Mouse (Mus musculus) hindbrain, embryonic 11.5 days (tissue): ENCODE results near the gene Ipo11. TPM values are rescaled to one million over a fixed set of nuclear protein-coding genes. Genes with fewer than 3 reads are reported as not detected.
A peak's percentile ranks its signal among the peaks of the same experiment; 100 is the strongest.

Experiments used
- ATAC-seq: fragments of 200-750 bp; cut with Nextera tagmentation; 2 replicates; pipeline ENCODE4 v1.8.0; 2017; ENCODE audit warnings: mild to moderate bottlenecking, moderate TSS enrichment, moderate library complexity; ENCODE audit not compliant: low FRiP score
- DNase-seq: peaks from one replicate; pipeline ENCODE4 v3.0.0-alpha.2; 2015; ENCODE audit warnings: low spot score
- H3K27ac ChIP-seq: fragments of 300-500 bp; sonication (generic); 2 replicates; pipeline ENCODE4 v1.5.1; 2014; ENCODE audit warnings: mild to moderate bottlenecking, low read depth, low read length
- H3K27me3 ChIP-seq: fragments of 300-500 bp; sonication (generic); 2 replicates; pipeline ENCODE4 v1.6.1; 2014; ENCODE audit warnings: mild to moderate bottlenecking, low read length, moderate library complexity, mixed read lengths; ENCODE audit not compliant: control insufficient read depth, insufficient read depth
- H3K36me3 ChIP-seq: fragments of 300-500 bp; sonication (generic); 2 replicates; pipeline ENCODE4 v1.6.1; 2014; ENCODE audit warnings: mild to moderate bottlenecking, low read length, moderate library complexity, mixed read lengths; ENCODE audit not compliant: control insufficient read depth, insufficient read depth
- H3K4me1 ChIP-seq: fragments of 300-500 bp; sonication (generic); replicated peaks from 2 replicates; pipeline ENCODE4 v1.6.1; 2014; ENCODE audit warnings: low read length, mixed read lengths; ENCODE audit not compliant: control insufficient read depth, insufficient read depth
- H3K4me2 ChIP-seq: fragments of 300-500 bp; sonication (generic); replicated peaks from 2 replicates; pipeline ENCODE4 v1.6.1; 2014; ENCODE audit warnings: mild to moderate bottlenecking, low read depth, low read length
- H3K4me3 ChIP-seq: fragments of 300-500 bp; sonication (generic); 2 replicates; pipeline ENCODE4 v1.5.1; 2014; ENCODE audit warnings: low read depth, low read length
- H3K9ac ChIP-seq: fragments of 300-500 bp; sonication (generic); 2 replicates; pipeline ENCODE4 v1.6.1; 2014; ENCODE audit warnings: low read depth, low read length
- H3K9me3 ChIP-seq: fragments of 300-500 bp; sonication (generic); 2 replicates; pipeline ENCODE4 v1.6.1; 2016; ENCODE audit warnings: low read length; ENCODE audit not compliant: control insufficient read depth
- WGBS: fragments of 180-500 bp; shearing (Covaris S2); extraction: QIAGEN DNeasy Blood & Tissue Kit; methylation state at CpG from one replicate; pipeline ENCODE4 v1.1.7; 2014; 5-methylcytosine and 5-hydroxymethylcytosine counted together
- polyA plus RNA-seq: library from polyadenylated mRNA; unstranded; fragments of >200 nt; fragmentation: Nextera tagmentation; extraction: Ambion mirVana; gene quantifications from 2 replicates; pipeline ENCODE4 v1.2.1, GENCODE M21; 2014

The Ipo11 gene
- polyA plus RNA-seq, 1 experiment from 2014 or later, result 69.5 TPM

GRCm38 (mm10) chr13:106836527-106836879 is 100.3 kb downstream of the Ipo11 start:
- WGBS, result 95% methylated on average over 5 of the region's 5 CpGs
- H3K4me1 ChIP-seq, result no peaks in the 10 kb centered on the region
- ATAC-seq (no peak), DNase-seq (no peak)
- H3K9ac ChIP-seq, result no peak overlapping the region
- H3K36me3 ChIP-seq, result no peaks in the 10 kb centered on the region
- no peak overlapping the region for H3K4me2 ChIP-seq
- no peaks in the 10 kb centered on the region for H3K9me3 ChIP-seq
- no peak overlapping the region for H3K27ac ChIP-seq
- H3K4me3 ChIP-seq, result no peak overlapping the region
- no peaks in the 10 kb centered on the region for H3K27me3 ChIP-seq

- no peaks in the 10 kb centered on the region for H3K36me3 ChIP-seq
- H3K9ac ChIP-seq, result no peak overlapping the region
- H3K4me3 ChIP-seq, result no peak overlapping the region
- no peaks in the 10 kb centered on the region for H3K9me3 ChIP-seq
- no peaks in the 10 kb centered on the region for H3K27me3 ChIP-seq
- no peaks in the 10 kb centered on the region for H3K4me1 ChIP-seq
- ATAC-seq (no peak), DNase-seq (peak; percentile 15)
- H3K4me2 ChIP-seq, result no peak overlapping the region
- H3K27ac ChIP-seq, result no peak overlapping the region
- 82% methylated on average over 15 of the region's 15 CpGs for WGBS
These were observed 100.8 kb downstream of the Ipo11 start for GRCm38 (mm10) chr13:106835844-106836526.

GRCm38 (mm10) chr13:106830029-106830428 is 106.7 kb downstream of the Ipo11 start:
- Histone ChIP-seq H3K4me2 (no peak overlapping the region), H3K4me3 (no peak overlapping the region), H3K9me3 (no peaks in the 10 kb centered on the region), H3K9ac (no peak overlapping the region), H3K4me1 (no peaks in the 10 kb centered on the region), H3K36me3 (no peaks in the 10 kb centered on the region), H3K27ac (no peak overlapping the region), H3K27me3 (no peaks in the 10 kb centered on the region)
- ATAC-seq (no peak), DNase-seq (no peak)
- 62% methylated on average over 6 of the region's 6 CpGs for WGBS

GRCm38 (mm10) chr13:106829327-106829997 is 107.3 kb downstream of the Ipo11 start:
- no peak for ATAC-seq
- Histone ChIP-seq H3K36me3 (no peaks in the 10 kb centered on the region), H3K4me2 (no peak overlapping the region), H3K27ac (no peak overlapping the region), H3K27me3 (no peaks in the 10 kb centered on the region), H3K9ac (no peak overlapping the region), H3K4me1 (no peaks in the 10 kb centered on the region), H3K9me3 (no peaks in the 10 kb centered on the region), H3K4me3 (no peak overlapping the region)
- no peak for DNase-seq
- WGBS, result 70% methylated on average over 12 of the region's 12 CpGs

- DNase-seq, result no peak
- Histone ChIP-seq H3K4me3 (no peak overlapping the region), H3K9ac (no peak overlapping the region), H3K27ac (no peak overlapping the region), H3K4me2 (no peak overlapping the region), H3K36me3 (no peaks in the 10 kb centered on the region), H3K9me3 (no peaks in the 10 kb centered on the region), H3K27me3 (no peaks in the 10 kb centered on the region), H3K4me1 (no peaks in the 10 kb centered on the region)
- WGBS, result 85% methylated on average over 5 of the region's 5 CpGs
- ATAC-seq, result no peak
These were observed 111.1 kb downstream of the Ipo11 start for GRCm38 (mm10) chr13:106825618-106826017.

- no peak overlapping the region for H3K4me3 ChIP-seq
- no peak for DNase-seq
- no peaks in the 10 kb centered on the region for H3K36me3 ChIP-seq
- no peak overlapping the region for H3K4me2 ChIP-seq
- 97% methylated on average over 2 of the region's 2 CpGs for WGBS
- no peak for ATAC-seq
- H3K27ac ChIP-seq, result no peak overlapping the region
- H3K9ac ChIP-seq, result no peak overlapping the region
- H3K27me3 ChIP-seq, result no peaks in the 10 kb centered on the region
- no peaks in the 10 kb centered on the region for H3K4me1 ChIP-seq
- no peaks in the 10 kb centered on the region for H3K9me3 ChIP-seq
These were observed 112.9 kb downstream of the Ipo11 start for GRCm38 (mm10) chr13:106823875-106824191.

GRCm38 (mm10) chr13:106823121-106823874 is 113.5 kb downstream of the Ipo11 start:
- Histone ChIP-seq H3K36me3 (no peaks in the 10 kb centered on the region), H3K27me3 (no peaks in the 10 kb centered on the region), H3K4me1 (no peaks in the 10 kb centered on the region), H3K4me2 (no peak overlapping the region), H3K27ac (no peak overlapping the region), H3K9ac (no peak overlapping the region), H3K4me3 (no peak overlapping the region), H3K9me3 (no peaks in the 10 kb centered on the region)
- DNase-seq, result no peak
- WGBS, result 94% methylated on average over 12 of the region's 12 CpGs
- ATAC-seq, result no peak

- Histone ChIP-seq H3K9me3 (no peaks in the 10 kb centered on the region), H3K4me3 (no peak overlapping the region), H3K4me2 (no peak overlapping the region), H3K9ac (no peak overlapping the region), H3K27me3 (no peaks in the 10 kb centered on the region), H3K36me3 (no peaks in the 10 kb centered on the region), H3K4me1 (no peaks in the 10 kb centered on the region), H3K27ac (no peak overlapping the region)
- 96% methylated on average over 2 of the region's 2 CpGs for WGBS
- ATAC-seq (no peak), DNase-seq (no peak)
These were observed 116.6 kb downstream of the Ipo11 start for GRCm38 (mm10) chr13:106820149-106820548.

GRCm38 (mm10) chr13:106819749-106820148 is 117.0 kb downstream of the Ipo11 start:
- 95% methylated on average over 4 of the region's 4 CpGs for WGBS
- no peak overlapping the region for H3K4me3 ChIP-seq
- no peak overlapping the region for H3K4me2 ChIP-seq
- H3K27me3 ChIP-seq, result no peaks in the 10 kb centered on the region
- H3K4me1 ChIP-seq, result no peaks in the 10 kb centered on the region
- ATAC-seq, result no peak
- no peaks in the 10 kb centered on the region for H3K36me3 ChIP-seq
- no peak for DNase-seq
- no peak overlapping the region for H3K9ac ChIP-seq
- no peak overlapping the region for H3K27ac ChIP-seq
- no peaks in the 10 kb centered on the region for H3K9me3 ChIP-seq
